Mouse (Mus musculus): ENCODE data around the gene Nrxn2. TPM values are rescaled to one million over a fixed set of nuclear protein-coding genes. Genes with fewer than 3 reads are reported as not detected.

Nrxn2 gene
- polyA plus RNA-seq, 1 experiment from 2014 or later = 1.6 TPM

- Histone ChIP-seq H3K27me3 (replicated peaks; ENCODE audit: control insufficient read depth, insufficient read depth, low read length) (peaks cover 24% of the 10 kb centered on the region), H3K4me3 (ENCODE audit: low read depth, low read length) (no peak overlapping the region), H3K4me1 (replicated peaks; ENCODE audit: control insufficient read depth, insufficient read depth, low read length) (no peaks in the 10 kb centered on the region), H3K4me2 (no peak overlapping the region), H3K36me3 (ENCODE audit: control insufficient read depth, insufficient read depth, low read length) (no peaks in the 10 kb centered on the region), H3K9ac (ENCODE audit: low read depth, low read length) (no peak overlapping the region), H3K9me3 (ENCODE audit: control insufficient read depth, low read length) (no peaks in the 10 kb centered on the region), H3K27ac (ENCODE audit: low read depth, low read length) (no peak overlapping the region)
- DNase-seq (ENCODE audit: low spot score) (no peak), ATAC-seq (replicated peaks; ENCODE audit: low FRiP score) (no peak)
- 81% methylated on average over 9 of the region's 9 CpGs for WGBS
Observed at GRCm38 (mm10) chr19:6526010-6526409, 107.5 kb downstream of the Nrxn2 start.

GRCm38 (mm10) chr19:6527439-6527838 is 108.9 kb downstream of the Nrxn2 start:
- no peak for DNase-seq (ENCODE audit: low spot score)
- Histone ChIP-seq H3K27me3 (replicated peaks; ENCODE audit: control insufficient read depth, insufficient read depth, low read length) (peaks cover 38% of the 10 kb centered on the region), H3K9ac (ENCODE audit: low read depth, low read length) (no peak overlapping the region), H3K9me3 (ENCODE audit: control insufficient read depth, low read length) (no peaks in the 10 kb centered on the region), H3K4me2 (no peak overlapping the region), H3K4me1 (replicated peaks; ENCODE audit: control insufficient read depth, insufficient read depth, low read length) (no peaks in the 10 kb centered on the region; the same call in 1 of the 2 replicates), H3K4me3 (ENCODE audit: low read depth, low read length) (no peak overlapping the region), H3K36me3 (ENCODE audit: control insufficient read depth, insufficient read depth, low read length) (no peaks in the 10 kb centered on the region), H3K27ac (ENCODE audit: low read depth, low read length) (no peak overlapping the region)
- no peak for ATAC-seq (replicated peaks; ENCODE audit: low FRiP score)
- WGBS = 89% methylated on average over 3 of the region's 3 CpGs

GRCm38 (mm10) chr19:6527839-6528531 is 109.5 kb downstream of the Nrxn2 start:
- 81% methylated on average over 17 of the region's 17 CpGs for whole genome bisulfite sequencing
- Histone ChIP-seq H3K4me1 (replicated peaks; ENCODE audit: control insufficient read depth, insufficient read depth, low read length) (no peaks in the 10 kb centered on the region; the same call in 1 of the 2 replicates), H3K27ac (ENCODE audit: low read depth, low read length) (no peak overlapping the region), H3K9me3 (ENCODE audit: control insufficient read depth, low read length) (no peaks in the 10 kb centered on the region), H3K4me2 (no peak overlapping the region), H3K4me3 (ENCODE audit: low read depth, low read length) (no peak overlapping the region), H3K27me3 (replicated peaks; ENCODE audit: control insufficient read depth, insufficient read depth, low read length) (peaks cover 43% of the 10 kb centered on the region), H3K9ac (ENCODE audit: low read depth, low read length) (no peak overlapping the region), H3K36me3 (ENCODE audit: control insufficient read depth, insufficient read depth, low read length) (no peaks in the 10 kb centered on the region)
- no peak for DNase-seq (ENCODE audit: low spot score)
- ATAC-seq (replicated peaks; ENCODE audit: low FRiP score) = no peak

- 62% methylated on average over 14 of the region's 14 CpGs for WGBS
- ATAC-seq (replicated peaks; ENCODE audit: low FRiP score) = no peak
- Histone ChIP-seq H3K4me2 (no peak overlapping the region), H3K4me3 (ENCODE audit: low read depth, low read length) (no peak overlapping the region), H3K27me3 (replicated peaks; ENCODE audit: control insufficient read depth, insufficient read depth, low read length) (peaks cover 55% of the 10 kb centered on the region), H3K9ac (ENCODE audit: low read depth, low read length) (no peak overlapping the region), H3K27ac (ENCODE audit: low read depth, low read length) (no peak overlapping the region), H3K36me3 (ENCODE audit: control insufficient read depth, insufficient read depth, low read length) (no peaks in the 10 kb centered on the region), H3K9me3 (ENCODE audit: control insufficient read depth, low read length) (no peaks in the 10 kb centered on the region), H3K4me1 (replicated peaks; ENCODE audit: control insufficient read depth, insufficient read depth, low read length) (no peaks in the 10 kb centered on the region; the same call in 1 of the 2 replicates)
- no peak for DNase-seq (ENCODE audit: low spot score)
Observed at GRCm38 (mm10) chr19:6529265-6529985, 110.9 kb downstream of the Nrxn2 start.

GRCm38 (mm10) chr19:6530359-6530758 is 111.8 kb downstream of the Nrxn2 start:
- H3K4me3 ChIP-seq (ENCODE audit: low read depth, low read length) = no peak overlapping the region
- no peaks in the 10 kb centered on the region for H3K36me3 ChIP-seq (ENCODE audit: control insufficient read depth, insufficient read depth, low read length)
- no peak overlapping the region for H3K27ac ChIP-seq (ENCODE audit: low read depth, low read length)
- peak overlapping the region; percentile 12; the same call in 1 of the 2 replicates for H3K4me2 ChIP-seq
- DNase-seq (ENCODE audit: low spot score) = no peak
- 39% methylated on average over 13 of the region's 13 CpGs for WGBS
- no peaks in the 10 kb centered on the region for H3K9me3 ChIP-seq (ENCODE audit: control insufficient read depth, low read length)
- H3K9ac ChIP-seq (ENCODE audit: low read depth, low read length) = no peak overlapping the region
- no peak for ATAC-seq (replicated peaks; ENCODE audit: low FRiP score)
- H3K27me3 ChIP-seq (replicated peaks; ENCODE audit: control insufficient read depth, insufficient read depth, low read length) = peaks cover 60% of the 10 kb centered on the region
- no peaks in the 10 kb centered on the region; the same call in 1 of the 2 replicates for H3K4me1 ChIP-seq (replicated peaks; ENCODE audit: control insufficient read depth, insufficient read depth, low read length)

GRCm38 (mm10) chr19:6531011-6531631 is 112.6 kb downstream of the Nrxn2 start:
- no peaks in the 10 kb centered on the region; the same call in 1 of the 2 replicates for H3K4me1 ChIP-seq (replicated peaks; ENCODE audit: control insufficient read depth, insufficient read depth, low read length)
- no peaks in the 10 kb centered on the region for H3K9me3 ChIP-seq (ENCODE audit: control insufficient read depth, low read length)
- DNase-seq (ENCODE audit: low spot score) (no peak), ATAC-seq (replicated peaks; ENCODE audit: low FRiP score) (no peak)
- H3K4me2 ChIP-seq = peak overlapping the region; percentile 73
- H3K9ac ChIP-seq (ENCODE audit: low read depth, low read length) = peak overlapping the region; percentile 26
- no peaks in the 10 kb centered on the region for H3K36me3 ChIP-seq (ENCODE audit: control insufficient read depth, insufficient read depth, low read length)
- H3K4me3 ChIP-seq (ENCODE audit: low read depth, low read length) = peak overlapping the region; percentile 42
- no peak overlapping the region for H3K27ac ChIP-seq (ENCODE audit: low read depth, low read length)
- peaks cover 60% of the 10 kb centered on the region for H3K27me3 ChIP-seq (replicated peaks; ENCODE audit: control insufficient read depth, insufficient read depth, low read length)
- 3% methylated on average over 56 of the region's 56 CpGs for WGBS

GRCm38 (mm10) chr19:6531832-6532471 is 113.4 kb downstream of the Nrxn2 start:
- ATAC-seq (replicated peaks; ENCODE audit: low FRiP score) (no peak), DNase-seq (ENCODE audit: low spot score) (peak; percentile 57)
- Histone ChIP-seq H3K4me3 (ENCODE audit: low read depth, low read length) (peak overlapping the region; percentile 42), H3K27ac (ENCODE audit: low read depth, low read length) (no peak overlapping the region), H3K36me3 (ENCODE audit: control insufficient read depth, insufficient read depth, low read length) (no peaks in the 10 kb centered on the region), H3K4me2 (peak overlapping the region; percentile 73), H3K9ac (ENCODE audit: low read depth, low read length) (peak overlapping the region; percentile 26), H3K9me3 (ENCODE audit: control insufficient read depth, low read length) (no peaks in the 10 kb centered on the region), H3K4me1 (replicated peaks; ENCODE audit: control insufficient read depth, insufficient read depth, low read length) (no peaks in the 10 kb centered on the region; the same call in 1 of the 2 replicates), H3K27me3 (replicated peaks; ENCODE audit: control insufficient read depth, insufficient read depth, low read length) (peaks cover 60% of the 10 kb centered on the region)
- 1% methylated on average over 36 of the region's 36 CpGs for WGBS

GRCm38 (mm10) chr19:6532656-6533055 is 114.1 kb downstream of the Nrxn2 start:
- Histone ChIP-seq H3K27ac (ENCODE audit: low read depth, low read length) (no peak overlapping the region), H3K9me3 (ENCODE audit: control insufficient read depth, low read length) (no peaks in the 10 kb centered on the region), H3K27me3 (replicated peaks; ENCODE audit: control insufficient read depth, insufficient read depth, low read length) (peaks cover 60% of the 10 kb centered on the region), H3K4me1 (replicated peaks; ENCODE audit: control insufficient read depth, insufficient read depth, low read length) (no peaks in the 10 kb centered on the region; the same call in 1 of the 2 replicates), H3K4me3 (ENCODE audit: low read depth, low read length) (no peak overlapping the region), H3K36me3 (ENCODE audit: control insufficient read depth, insufficient read depth, low read length) (no peaks in the 10 kb centered on the region), H3K4me2 (peak overlapping the region; percentile 73; the same call in 1 of the 2 replicates), H3K9ac (ENCODE audit: low read depth, low read length) (no peak overlapping the region)
- ATAC-seq (replicated peaks; ENCODE audit: low FRiP score) (no peak), DNase-seq (ENCODE audit: low spot score) (no peak)
- WGBS = 18% methylated on average over 13 of the region's 13 CpGs
